Comparison of ENCODE assay signal across 18 mouse cellular contexts in the genomic region with DNA sequence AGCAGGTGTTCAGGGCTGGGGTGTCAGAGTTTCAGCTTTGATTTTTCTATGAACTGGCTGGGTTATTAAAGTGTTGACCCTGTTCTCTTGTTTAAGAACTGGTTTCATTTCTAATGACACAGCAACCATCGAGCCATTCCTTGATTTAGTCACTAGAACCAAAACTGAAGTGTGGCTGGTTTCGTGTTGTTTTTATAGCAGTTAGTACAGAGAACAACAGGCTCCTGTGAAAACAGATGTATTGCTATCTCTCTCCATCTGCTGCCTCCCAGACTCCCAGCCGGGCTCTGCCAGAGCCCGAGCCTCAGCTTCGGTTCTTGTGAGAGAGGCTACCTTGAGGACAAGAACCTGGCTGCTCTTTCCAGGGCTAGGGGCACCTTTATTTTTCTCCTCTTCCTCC.
DNase-seq lines count a peak whose midpoint lies in the region; ATAC-seq and TF ChIP-seq lines count a peak whose summit lies in the region.
"Had no signal": no experiment of that assay in that cellular context is flagged by ENCODE, and none has a peak within 500 bp of the region (broad histone marks: within the 10 kb centered on the region; RNA-seq: fewer than 3 reads in every experiment).

No protein-coding gene starts in this region.

- peak; percentile 71 for ATAC-seq in forebrain, embryonic 15.5 days (replicated peaks)
- ATAC-seq in forebrain, embryonic 11.5 days (replicated peaks; ENCODE audit: low FRiP score) = no peak
- ATAC-seq in G1E (ENCODE audit: extremely low read depth, insufficient number of reproducible peaks, low FRiP score, poor library complexity, severe bottlenecking) = peak; percentile 22; the same call in 1 of the 2 replicates
- ATAC-seq: midbrain, embryonic 15.5 days had no signal

- H3K4me3 ChIP-seq in forebrain, embryonic 15.5 days = no peak overlapping the region
- no peak overlapping the region for H3K4me3 ChIP-seq in forebrain, embryonic 11.5 days (ENCODE audit: low read depth, low read length)
- no peak overlapping the region; the same call in 1 of the 2 replicates for H3K4me3 ChIP-seq in G1E (ENCODE audit: low read depth, low read length)
- H3K4me3 ChIP-seq: erythroblast, embryonic 14.5 days; hindbrain, embryonic 15.5 days; liver, embryonic 13.5 days; midbrain, embryonic 15.5 days; neural tube, embryonic 13.5 days; stomach, embryonic 15.5 days had no signal

- no peaks in the 10 kb centered on the region for H3K9me3 ChIP-seq in forebrain, embryonic 15.5 days
- H3K9me3 ChIP-seq in forebrain, embryonic 11.5 days (ENCODE audit: control insufficient read depth, low read length) = no peaks in the 10 kb centered on the region
- H3K9me3 ChIP-seq in G1E (replicated peaks) = no peaks in the 10 kb centered on the region
- H3K9me3 ChIP-seq: hindbrain, embryonic 15.5 days; liver, embryonic 13.5 days; midbrain, embryonic 15.5 days; neural tube, embryonic 13.5 days; stomach, embryonic 15.5 days had no signal

- H3K9ac ChIP-seq in forebrain, embryonic 15.5 days (replicated peaks) = no peak overlapping the region
- no peak overlapping the region for H3K9ac ChIP-seq in forebrain, embryonic 11.5 days (ENCODE audit: low read length)
- H3K9ac ChIP-seq: hindbrain, embryonic 15.5 days; liver, embryonic 13.5 days; midbrain, embryonic 15.5 days; neural tube, embryonic 13.5 days; stomach, embryonic 15.5 days had no signal

- no peak overlapping the region for H3K4me2 ChIP-seq in forebrain, embryonic 15.5 days (replicated peaks)
- no peak overlapping the region for H3K4me2 ChIP-seq in forebrain, embryonic 11.5 days (ENCODE audit: low read depth, low read length, severe bottlenecking)
- H3K4me2 ChIP-seq: hindbrain, embryonic 15.5 days; liver, embryonic 13.5 days; midbrain, embryonic 15.5 days; neural tube, embryonic 13.5 days; stomach, embryonic 15.5 days had no signal

- no peak overlapping the region for H3K27ac ChIP-seq in forebrain, embryonic 15.5 days (replicated peaks)
- H3K27ac ChIP-seq in forebrain, embryonic 11.5 days (ENCODE audit: low read depth, low read length) = no peak overlapping the region
- H3K27ac ChIP-seq: hindbrain, embryonic 15.5 days; liver, embryonic 13.5 days; midbrain, embryonic 15.5 days; neural tube, embryonic 13.5 days; stomach, embryonic 15.5 days had no signal

- WGBS in forebrain, embryonic 15.5 days = 58% methylated on average over 5 of the region's 5 CpGs
- 83% methylated on average over 5 of the region's 5 CpGs for WGBS in forebrain, embryonic 11.5 days

- H3K4me1 ChIP-seq in forebrain, embryonic 15.5 days = peaks cover 19% of the 10 kb centered on the region
- H3K4me1 ChIP-seq in forebrain, embryonic 11.5 days (replicated peaks; ENCODE audit: control insufficient read depth, insufficient read depth, low read length) = 0 out of 2 replicates have a peak, but pooled peaks cover 1% of the 10 kb centered on the region
- peaks cover 39% of the 10 kb centered on the region for H3K4me1 ChIP-seq in G1E (ENCODE audit: insufficient read depth, low read depth, low read length)

- no peaks in the 10 kb centered on the region for H3K27me3 ChIP-seq in forebrain, embryonic 15.5 days
- H3K27me3 ChIP-seq in forebrain, embryonic 11.5 days (ENCODE audit: control insufficient read depth, insufficient read depth, low read length) = no peaks in the 10 kb centered on the region
- no peaks in the 10 kb centered on the region for H3K27me3 ChIP-seq in G1E (ENCODE audit: insufficient read depth, low read length)
- H3K27me3 ChIP-seq: hindbrain, embryonic 15.5 days; liver, embryonic 13.5 days; midbrain, embryonic 15.5 days; neural tube, embryonic 13.5 days; stomach, embryonic 15.5 days had no signal

- no peaks in the 10 kb centered on the region for H3K36me3 ChIP-seq in forebrain, embryonic 15.5 days
- H3K36me3 ChIP-seq in forebrain, embryonic 11.5 days (ENCODE audit: control insufficient read depth, insufficient read depth, low read length) = no peaks in the 10 kb centered on the region
- no peaks in the 10 kb centered on the region for H3K36me3 ChIP-seq in G1E (replicated peaks)
- H3K36me3 ChIP-seq: hindbrain, embryonic 15.5 days; liver, embryonic 13.5 days; midbrain, embryonic 15.5 days; neural tube, embryonic 13.5 days; stomach, embryonic 15.5 days had no signal

- no peak for TF ChIP-seq CTCF in G1E (IDR thresholded peaks at IDR 0.05; ENCODE audit: low read depth, low read length)

- DNase-seq in forebrain, embryonic 11.5 days (ENCODE audit: low spot score) = no peak
- DNase-seq in G1E (ENCODE audit: low spot score) = no peak
- DNase-seq in layer of hippocampus, adult 9-10 months (ENCODE audit: low spot score) = peak; percentile 52
- peak; percentile 31 for DNase-seq in right cerebral cortex, postnatal 14 days
- DNase-seq in urinary bladder, adult 18-20 months (ENCODE audit: low spot score in 2 of 2) = no peak
- no peak for DNase-seq in embryo, embryonic 9.5 days (ENCODE audit: extremely low spot score)
- DNase-seq in gastrocnemius, adult 18-20 months (ENCODE audit: low spot score) = no peak
- DNase-seq: B cell, adult 2 months; cerebellum, adult 18-20 months; kidney, adult 8-10 months; liver, embryonic 13.5 days; lung, postnatal 14 days had no signal

Comparison
In these comparisons a context has a peak if more than half of its experiments do, and no peak if none do; other contexts are left out.
1. DNase-seq: peak in layer of hippocampus, adult 9-10 months (single experiment) and right cerebral cortex, postnatal 14 days (single experiment); none in forebrain, embryonic 11.5 days (single experiment), G1E (single experiment), urinary bladder, adult 18-20 months (0 of 2), embryo, embryonic 9.5 days (single experiment) and gastrocnemius, adult 18-20 months (single experiment).